Comparison of ENCODE assay signal across 25 mouse cellular contexts in genomic region chr10:122231818-122232217, GRCm38 (mm10).
"Had no signal": no experiment of that assay in that cellular context is flagged by ENCODE, and none has a peak within 500 bp of the region (broad histone marks: within the 10 kb centered on the region; RNA-seq: fewer than 3 reads in every experiment).

No protein-coding gene starts in this region.

- DNase-seq: gastrocnemius, adult 2 months; gastrocnemius, postnatal 10 days; gastrocnemius, postnatal 25 days; heart, adult 18-20 months; heart, postnatal 10 days; heart, postnatal 4 days; kidney, adult 9 months; kidney, postnatal 10 days; kidney, postnatal 25 days; kidney, postnatal 4 days; liver; liver, embryonic 13.5 days; liver, postnatal 0 days; lung, adult 2 months had no signal

- H3K4me1 ChIP-seq: heart, embryonic 12.5 days; hindbrain, embryonic 12.5 days; liver, embryonic 15.5 days had no signal

- H3K9me3 ChIP-seq: heart, embryonic 10.5 days; heart, embryonic 12.5 days; hindbrain, embryonic 10.5 days; hindbrain, embryonic 12.5 days; limb, embryonic 12.5 days; liver, embryonic 13.5 days; liver, embryonic 15.5 days had no signal

- H3K9ac ChIP-seq: heart, embryonic 12.5 days; hindbrain, embryonic 12.5 days; hindbrain, embryonic 14.5 days; limb, embryonic 12.5 days; liver, embryonic 13.5 days; liver, embryonic 15.5 days; liver, postnatal 0 days had no signal

- H3K4me2 ChIP-seq: heart, embryonic 12.5 days; hindbrain, embryonic 12.5 days; hindbrain, embryonic 14.5 days; limb, embryonic 12.5 days; liver, embryonic 11.5 days; liver, embryonic 13.5 days; liver, embryonic 15.5 days had no signal

- H3K36me3 ChIP-seq: heart, embryonic 10.5 days; heart, embryonic 12.5 days; hindbrain, embryonic 10.5 days; hindbrain, embryonic 12.5 days; limb, embryonic 12.5 days; liver, embryonic 13.5 days; liver, embryonic 15.5 days had no signal

- H3K27me3 ChIP-seq: heart, embryonic 12.5 days; hindbrain, embryonic 12.5 days; limb, embryonic 12.5 days; liver, embryonic 13.5 days; liver, embryonic 15.5 days had no signal

- H3K4me3 ChIP-seq: gastrocnemius, adult 2 months; heart, embryonic 10.5 days; heart, embryonic 12.5 days; hindbrain, embryonic 10.5 days; hindbrain, embryonic 12.5 days; layer of hippocampus, adult 2 months; left cerebral cortex, adult 2 months; limb, embryonic 12.5 days; liver, embryonic 13.5 days; liver, embryonic 15.5 days had no signal

- ATAC-seq: hindbrain, embryonic 16.5 days; liver, postnatal 0 days had no signal

- H3K27ac ChIP-seq: gastrocnemius, adult 2 months; heart, embryonic 10.5 days; hindbrain, embryonic 10.5 days; hindbrain, embryonic 12.5 days; hindbrain, embryonic 14.5 days; layer of hippocampus, adult 2 months; left cerebral cortex, adult 2 months; limb, embryonic 12.5 days; liver, embryonic 13.5 days; liver, embryonic 15.5 days had no signal
